Mouse (Mus musculus) stomach, embryonic 15.5 days (tissue): ENCODE measurements around the gene Defb33. TPM values are rescaled to one million over a fixed set of nuclear protein-coding genes. Genes with fewer than 3 reads are reported as not detected.

Source experiments
- ATAC-seq: fragments of 200-750 bp; cut with Nextera tagmentation; 2 replicates; pipeline ENCODE4 v1.8.0; 2017; ENCODE audit warnings: low read depth, moderate number of reproducible peaks, moderate TSS enrichment; ENCODE audit not compliant: insufficient read depth, low FRiP score
- H3K27ac ChIP-seq: fragments of 300-500 bp; sonication (generic); 2 replicates; pipeline ENCODE4 v1.5.1; 2015; ENCODE audit warnings: mild to moderate bottlenecking, inconsistent platforms
- H3K27me3 ChIP-seq: fragments of 300-500 bp; sonication (generic); replicated peaks from 2 replicates; pipeline ENCODE4 v1.6.1; 2015; ENCODE audit warnings: inconsistent platforms
- H3K36me3 ChIP-seq: fragments of 300-500 bp; sonication (generic); 2 replicates; pipeline ENCODE4 v1.6.1; 2015; ENCODE audit warnings: inconsistent platforms
- H3K4me1 ChIP-seq: fragments of 300-500 bp; sonication (generic); 2 replicates; pipeline ENCODE4 v1.6.1; 2015; ENCODE audit warnings: inconsistent platforms
- H3K4me2 ChIP-seq: fragments of 300-500 bp; sonication (generic); 2 replicates; pipeline ENCODE4 v1.6.1; 2015; ENCODE audit warnings: mild to moderate bottlenecking, inconsistent platforms
- H3K4me3 ChIP-seq: fragments of 300-500 bp; sonication (generic); replicated peaks from 2 replicates; pipeline ENCODE4 v1.5.1; 2015; ENCODE audit warnings: inconsistent platforms
- H3K9ac ChIP-seq: fragments of 300-500 bp; sonication (generic); 2 replicates; pipeline ENCODE4 v1.6.1; 2015; ENCODE audit warnings: inconsistent platforms
- H3K9me3 ChIP-seq: fragments of 300-500 bp; sonication (generic); 2 replicates; pipeline ENCODE4 v1.6.1; 2016; ENCODE audit warnings: inconsistent platforms
- WGBS: fragments of 180-500 bp; shearing (Covaris S2); methylation state at CpG from one replicate; pipeline ENCODE4 v1.1.7; 2015; 5-methylcytosine and 5-hydroxymethylcytosine counted together
- polyA plus RNA-seq: library from polyadenylated mRNA; unstranded; fragments of >200 nt; fragmentation: Nextera tagmentation; extraction: Ambion mirVana; gene quantifications from 2 replicates; pipeline ENCODE4 v1.2.1, GENCODE M21; 2015

The Defb33 gene
- not detected in 2 replicates for polyA plus RNA-seq

GRCm38 (mm10) chr8:20892369-20892768 lies at the start of gene Defb33:
Gene Defb33 (plus strand): TSS chr8:20892669.
- Histone ChIP-seq H3K36me3 (no peaks in the 10 kb centered on the region), H3K9ac (no peak within 1 kb of the TSS), H3K27me3 (no peaks in the 10 kb centered on the region), H3K4me2 (no peak within 1 kb of the TSS), H3K4me3 (no peak within 1 kb of the TSS), H3K9me3 (no peaks in the 10 kb centered on the region), H3K4me1 (no peaks in the 10 kb centered on the region), H3K27ac (no peak within 1 kb of the TSS)
- ATAC-seq, result no peak
- 86% methylated on average over 2 of the region's 2 CpGs for whole genome bisulfite sequencing

GRCm38 (mm10) chr8:20874608-20875007 lies 17.9 kb upstream of the Defb33 start:
- no peaks in the 10 kb centered on the region for H3K4me1 ChIP-seq
- H3K27ac ChIP-seq, result no peak overlapping the region
- WGBS, result 44% methylated on average over 6 of the region's 6 CpGs
- no peaks in the 10 kb centered on the region for H3K27me3 ChIP-seq
- H3K9me3 ChIP-seq, result no peaks in the 10 kb centered on the region
- H3K4me2 ChIP-seq, result no peak overlapping the region
- H3K9ac ChIP-seq, result no peak overlapping the region
- no peak for ATAC-seq
- no peaks in the 10 kb centered on the region for H3K36me3 ChIP-seq
- no peak overlapping the region for H3K4me3 ChIP-seq

GRCm38 (mm10) chr8:20902527-20902926 lies 10.1 kb downstream of the Defb33 start, which contains the start of gene Gm15056:
Gene Gm15056 (minus strand): TSS chr8:20902627.
- H3K4me1 ChIP-seq, result no peaks in the 10 kb centered on the region
- no peak for ATAC-seq
- H3K4me3 ChIP-seq, result no peak within 1 kb of the TSS
- no peaks in the 10 kb centered on the region for H3K27me3 ChIP-seq
- no peak within 1 kb of the TSS for H3K4me2 ChIP-seq
- no peaks in the 10 kb centered on the region for H3K9me3 ChIP-seq
- 47% methylated on average over 2 of the region's 2 CpGs for WGBS
- H3K27ac ChIP-seq, result no peak within 1 kb of the TSS
- H3K9ac ChIP-seq, result no peak within 1 kb of the TSS
- no peaks in the 10 kb centered on the region for H3K36me3 ChIP-seq

DNA sequence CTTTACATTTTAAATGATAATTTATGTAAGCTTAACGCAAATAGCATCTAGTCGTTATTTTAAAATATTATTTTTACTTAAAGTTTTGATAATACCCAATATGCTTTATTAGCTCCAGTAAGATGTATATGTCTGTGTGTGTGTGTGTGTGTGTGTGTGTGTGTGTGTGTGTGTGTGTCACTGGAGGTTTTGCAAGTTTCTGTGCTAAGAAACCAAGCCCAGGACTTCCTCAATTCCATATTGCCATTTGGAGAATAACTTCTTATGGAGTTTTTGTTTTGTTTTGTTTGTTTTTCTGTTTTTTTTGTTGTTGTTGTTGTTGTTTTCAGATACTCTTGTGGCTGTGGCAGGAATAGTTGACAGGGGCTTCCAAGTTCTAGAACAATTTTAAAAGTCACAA lies 14.7 kb downstream of the Defb33 start:
- no peak overlapping the region for H3K9ac ChIP-seq

GRCm38 (mm10) chr8:20908256-20908655 lies 15.8 kb downstream of the Defb33 start:
- Histone ChIP-seq H3K27me3 (no peaks in the 10 kb centered on the region), H3K9ac (no peak overlapping the region), H3K4me2 (no peak overlapping the region), H3K4me1 (no peaks in the 10 kb centered on the region), H3K4me3 (no peak overlapping the region), H3K36me3 (no peaks in the 10 kb centered on the region), H3K9me3 (no peaks in the 10 kb centered on the region), H3K27ac (no peak overlapping the region)
- no peak for ATAC-seq
- WGBS, result 58% methylated on average over 2 of the region's 2 CpGs

More for the DNA sequence above, 14.7 kb downstream of the Defb33 start:
- 84% methylated on average over 2 of the region's 2 CpGs for WGBS
- no peaks in the 10 kb centered on the region for H3K4me1 ChIP-seq
- no peak for ATAC-seq
- H3K36me3 ChIP-seq, result no peaks in the 10 kb centered on the region
- H3K4me3 ChIP-seq, result no peak overlapping the region
- no peak overlapping the region for H3K4me2 ChIP-seq
- no peaks in the 10 kb centered on the region for H3K9me3 ChIP-seq
- H3K27ac ChIP-seq, result no peak overlapping the region
- no peaks in the 10 kb centered on the region for H3K27me3 ChIP-seq

DNA sequence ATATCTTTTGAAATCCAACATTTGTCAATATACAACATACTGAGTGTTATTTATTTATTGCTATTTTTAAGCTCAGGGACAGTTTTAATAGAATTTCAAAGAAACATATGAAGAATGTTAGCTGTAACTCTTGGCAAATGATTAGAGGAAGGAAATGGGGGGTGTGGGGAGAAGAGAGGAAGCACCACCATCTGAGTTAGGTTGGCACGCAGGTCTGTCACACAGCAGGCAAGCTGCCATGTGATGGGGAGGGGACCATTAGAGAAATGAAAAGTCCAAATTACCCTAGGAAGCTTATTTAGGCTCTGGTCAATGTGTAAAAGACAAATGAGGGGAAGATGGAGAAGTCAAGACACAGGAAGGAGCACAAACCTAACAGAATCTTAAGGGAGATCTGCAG lies 19.8 kb downstream of the Defb33 start:
- no peak overlapping the region for H3K27ac ChIP-seq
- WGBS, result 82% methylated on average over 1 of the region's 1 CpGs
- no peak for ATAC-seq
- H3K27me3 ChIP-seq, result no peaks in the 10 kb centered on the region
- H3K4me3 ChIP-seq, result no peak overlapping the region
- H3K36me3 ChIP-seq, result no peaks in the 10 kb centered on the region
- 0 out of 2 replicates have a peak, but pooled peaks cover 2% of the 10 kb centered on the region for H3K9me3 ChIP-seq
- no peak overlapping the region for H3K9ac ChIP-seq
- no peaks in the 10 kb centered on the region for H3K4me1 ChIP-seq
- no peak overlapping the region for H3K4me2 ChIP-seq

GRCm38 (mm10) chr8:20921971-20922370 lies 29.5 kb downstream of the Defb33 start, which contains the start of gene Gm6040:
Gene Gm6040 (minus strand): TSS chr8:20922071.
- Histone ChIP-seq H3K27me3 (no peaks in the 10 kb centered on the region), H3K4me3 (no peak within 1 kb of the TSS), H3K9ac (no peak within 1 kb of the TSS), H3K9me3 (no peaks in the 10 kb centered on the region), H3K27ac (no peak within 1 kb of the TSS), H3K36me3 (no peaks in the 10 kb centered on the region), H3K4me2 (no peak within 1 kb of the TSS), H3K4me1 (no peaks in the 10 kb centered on the region)
- no peak for ATAC-seq
- 76% methylated on average over 3 of the region's 3 CpGs for WGBS

- Histone ChIP-seq H3K9ac (no peak within 1 kb of the TSS), H3K4me2 (no peak within 1 kb of the TSS), H3K4me3 (no peak within 1 kb of the TSS), H3K27ac (no peak within 1 kb of the TSS), H3K36me3 (no peaks in the 10 kb centered on the region), H3K27me3 (no peaks in the 10 kb centered on the region), H3K9me3 (no peaks in the 10 kb centered on the region), H3K4me1 (no peaks in the 10 kb centered on the region)
- 72% methylated on average over 3 of the region's 3 CpGs for WGBS
- ATAC-seq, result no peak
Measured at GRCm38 (mm10) chr8:20944610-20945009, 52.1 kb downstream of the Defb33 start, which contains the start of gene AY761185. Gene AY761185 (minus strand): TSS chr8:20944710.

Other genes starting within 250 kb of the Defb33 start
- not detected in 2 replicates for gene Gm15056, start 10.0 kb downstream of the Defb33 start, polyA plus RNA-seq
- not detected in 2 replicates for gene Gm6040, start 29.4 kb downstream of the Defb33 start, polyA plus RNA-seq
- not detected in 2 replicates for gene AY761185, start 52.0 kb downstream of the Defb33 start, polyA plus RNA-seq
- not detected in 2 replicates for gene Defa21, start 132.9 kb downstream of the Defb33 start, polyA plus RNA-seq
- not detected in 2 replicates for gene Defa23, start 162.4 kb downstream of the Defb33 start, polyA plus RNA-seq
- not detected in 2 replicates for gene Defa35, start 172.4 kb downstream of the Defb33 start, polyA plus RNA-seq
- gene Defa25, start 191.8 kb downstream of the Defb33 start, polyA plus RNA-seq, result not detected in 2 replicates
- gene Gm14851, start 203.4 kb downstream of the Defb33 start, polyA plus RNA-seq, result 0.63 TPM in 1 of 2 replicates, not detected in the other
- gene Defa30, start 242.0 kb downstream of the Defb33 start, polyA plus RNA-seq, result not detected in 2 replicates